Mouse (Mus musculus) MEL (cell line): ENCODE results near the gene Fbxl12. TPM values are rescaled to one million over a fixed set of nuclear protein-coding genes. Genes with fewer than 3 reads are reported as not detected.

Source experiments
- DNase-seq: peaks from one replicate; pipeline ENCODE4 v3.0.0; 2011; ENCODE audit warnings: low read depth, low spot score
- H3K27ac ChIP-seq: 2 replicates; pipeline ENCODE4 v1.5.1; 2012; ENCODE audit warnings: low read depth, mild to moderate bottlenecking, control low read depth, low read length, moderate library complexity; ENCODE audit not compliant: control insufficient read depth
- H3K27me3 ChIP-seq, 2 experiments: fragments of 150-350 bp in 1 of 2; sonication (generic) in 1 of 2; 2 replicates each; pipeline ENCODE4 v1.6.1; 2012; ENCODE audit warnings: low read length in 2 of 2, mild to moderate bottlenecking in 2 of 2, improper control_type of control experiment in 1 of 2, moderate library complexity in 1 of 2; ENCODE audit not compliant: insufficient read depth in 2 of 2, control insufficient read depth in 1 of 2
- H3K36me3 ChIP-seq, 2 experiments: 2 replicates each; pipeline ENCODE4 v1.6.1; 2012 to 2014; ENCODE audit warnings: low read length in 2 of 2, improper control_type of control experiment in 1 of 2, inconsistent platforms in 1 of 2, mild to moderate bottlenecking in 1 of 2; ENCODE audit not compliant: insufficient read depth in 2 of 2, control insufficient read depth in 1 of 2
- H3K4me1 ChIP-seq, 2 experiments: fragments of 150-350 bp in 1 of 2; sonication (generic) in 1 of 2; 2 replicates each; pipeline ENCODE4 v1.6.1; 2012; ENCODE audit warnings: low read length in 2 of 2, improper control_type of control experiment in 1 of 2, mild to moderate bottlenecking in 1 of 2; ENCODE audit not compliant: insufficient read depth in 2 of 2, control insufficient read depth in 1 of 2
- H3K4me3 ChIP-seq, 2 experiments: fragments of 150-350 bp in 1 of 2; sonication (generic) in 1 of 2; 2 replicates each; pipeline ENCODE4 v1.5.1; 2012; ENCODE audit warnings: low read depth in 2 of 2, low read length in 2 of 2, mild to moderate bottlenecking in 2 of 2, moderate library complexity in 2 of 2, control low read depth in 1 of 2, improper control_type of control experiment in 1 of 2; ENCODE audit not compliant: control insufficient read depth in 1 of 2, insufficient read depth in 1 of 2
- H3K79me2 ChIP-seq: 2 replicates; pipeline ENCODE4 v1.6.1; 2012; ENCODE audit warnings: mild to moderate bottlenecking, low read length, moderate library complexity; ENCODE audit not compliant: control insufficient read depth, poor library complexity, insufficient read depth
- H3K9ac ChIP-seq: 2 replicates; pipeline ENCODE4 v1.6.1; 2012; ENCODE audit warnings: low read depth, mild to moderate bottlenecking, control low read depth, low read length, moderate library complexity; ENCODE audit not compliant: control insufficient read depth, poor library complexity, severe bottlenecking
- H3K9me3 ChIP-seq: fragments of 150-350 bp; sonication (generic); replicated peaks from 2 replicates; pipeline ENCODE4 v1.6.1; 2012; ENCODE audit warnings: mild to moderate bottlenecking, low read length, improper control_type of control experiment, moderate library complexity; ENCODE audit not compliant: insufficient read depth
- MAFK ChIP-seq: IDR thresholded peaks from 2 replicates; pipeline ENCODE4 v1.6.1; 2011; ENCODE audit warnings: low read depth, mild to moderate bottlenecking, low read length, improper control_type of control experiment, borderline replicate concordance
- MXI1 ChIP-seq: IDR thresholded peaks from 2 replicates; pipeline ENCODE4 v1.6.1; 2011; ENCODE audit warnings: mild to moderate bottlenecking, low read depth, low read length, improper control_type of control experiment
- MYC ChIP-seq: IDR thresholded peaks from 2 replicates; pipeline ENCODE4 v1.6.1; 2011; ENCODE audit warnings: low read depth, mild to moderate bottlenecking, low read length, improper control_type of control experiment, moderate library complexity
- NELFE ChIP-seq: IDR thresholded peaks from 2 replicates; pipeline ENCODE4 v1.6.1; 2011; ENCODE audit warnings: low read depth, low read length, improper control_type of control experiment
- POLR2A ChIP-seq, 2 experiments: IDR thresholded peaks; 2 replicates each; pipeline ENCODE4 v1.6.1; 2011 to 2012; ENCODE audit warnings: low read length in 2 of 2, mild to moderate bottlenecking in 2 of 2, control low read depth in 1 of 2, improper control_type of control experiment in 1 of 2, low read depth in 1 of 2, moderate library complexity in 1 of 2; ENCODE audit not compliant: control insufficient read depth in 1 of 2, insufficient read depth in 1 of 2, poor library complexity in 1 of 2
- POLR2AphosphoS2 ChIP-seq: IDR thresholded peaks from 2 replicates; pipeline ENCODE4 v1.6.1; 2011; ENCODE audit warnings: low read length, improper control_type of control experiment
- POLR2AphosphoS5 ChIP-seq: IDR thresholded peaks from 2 replicates; pipeline ENCODE4 v1.6.1; 2012; ENCODE audit warnings: low read depth, borderline replicate concordance, mild to moderate bottlenecking, inconsistent platforms, low read length, moderate library complexity, mixed read lengths
- TCF12 ChIP-seq: IDR thresholded peaks from 2 replicates; pipeline ENCODE4 v1.6.1; 2014; ENCODE audit warnings: low read depth, mild to moderate bottlenecking, inconsistent platforms, low read length, improper control_type of control experiment, moderate library complexity
- polyA plus RNA-seq, 2 experiments: library from polyadenylated mRNA; stranded (reverse) in 1 of 2; unstranded in 1 of 2; fragments of >175 nt in 1 of 2; fragments of >200 nt in 1 of 2; gene quantifications; 2 replicates each; pipeline versions ENCODE4 v1.2.1 to v1.2.4; 2012; ENCODE audit warnings: low replicate concordance in 2 of 2, low read depth in 1 of 2; ENCODE audit not compliant: insufficient read length in 2 of 2, insufficient read depth in 1 of 2, missing spikeins in 1 of 2
- total RNA-seq: library from RNA; depleted of rRNA; stranded (reverse); fragments of 300-350 nt; gene quantifications from 2 replicates; pipeline ENCODE4 v1.2.3, GENCODE M21; 2012

The Fbxl12 gene
- total and polyA plus RNA-seq, 3 experiments = 16.4 to 44.0 TPM; not detected in 1

DNA sequence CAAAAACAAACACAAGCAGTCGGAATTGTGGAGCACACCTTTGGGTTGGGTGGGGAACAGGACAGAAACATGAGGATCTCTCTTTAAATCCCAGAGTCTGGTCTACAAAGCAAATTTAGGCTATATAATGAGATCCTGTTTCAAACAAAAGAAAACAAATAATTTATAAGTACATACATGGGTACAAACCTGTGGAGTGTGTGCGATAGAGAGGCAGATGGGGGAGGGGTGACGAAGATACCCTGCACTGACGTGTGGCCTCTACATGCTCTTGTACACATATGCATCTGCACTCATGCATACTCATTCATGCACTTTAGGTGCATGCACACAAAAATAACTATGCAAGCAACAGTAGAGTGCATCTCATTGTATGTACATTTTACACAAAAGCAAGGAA lies 5.1 kb downstream of the Fbxl12 start:
- Histone ChIP-seq H3K27ac (no peak overlapping the region), H3K27me3 (no peaks in the 10 kb centered on the region), H3K4me3 (no peak overlapping the region), H3K79me2 (peaks cover 45% of the 10 kb centered on the region), H3K4me1 (peaks cover 0 to 11% of the 10 kb centered on the region in 2 experiments; a peak in 3 of 4 replicates), H3K9me3 (no peaks in the 10 kb centered on the region), H3K9ac (no peak overlapping the region), H3K36me3 (peaks cover 12 to 15% of the 10 kb centered on the region in 2 experiments)
- TF ChIP-seq POLR2AphosphoS5 (0 out of 2 replicates have a peak, but pooled peaks have one; percentile 33), TCF12 (no peak), NELFE (0 out of 2 replicates have a peak, but pooled peaks have one; percentile 4)
- no peak for DNase-seq

DNA sequence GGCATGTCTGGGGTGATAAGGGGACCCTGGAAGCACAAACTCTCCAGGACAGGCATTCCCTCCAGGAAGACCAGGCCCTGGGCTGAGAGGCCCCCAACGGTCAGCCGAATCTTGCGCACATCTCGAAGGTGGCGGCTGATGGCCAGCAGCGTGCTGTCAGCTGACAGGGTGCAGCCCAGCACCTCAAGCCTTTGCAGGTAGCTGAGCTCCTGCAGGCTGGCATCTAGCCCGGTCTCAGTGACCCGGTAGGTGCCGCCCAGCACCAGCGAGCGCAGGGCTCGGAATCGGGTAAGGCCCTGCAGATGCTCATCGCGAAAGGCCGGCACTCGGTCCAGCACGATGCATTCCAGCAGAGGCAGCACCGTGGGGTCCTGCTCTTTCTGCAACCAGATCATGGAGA lies 6.0 kb downstream of the Fbxl12 start:
- Histone ChIP-seq H3K27me3 (no peaks in the 10 kb centered on the region), H3K9ac (no peak overlapping the region), H3K79me2 (peaks cover 36% of the 10 kb centered on the region), H3K36me3 (peaks cover 12 to 15% of the 10 kb centered on the region in 2 experiments), H3K27ac (no peak overlapping the region), H3K4me1 (peaks cover 0 to 11% of the 10 kb centered on the region in 2 experiments; a peak in 3 of 4 replicates), H3K4me3 (no peak overlapping the region), H3K9me3 (no peaks in the 10 kb centered on the region)
- TF ChIP-seq MXI1 = no peak
- no peak for DNase-seq

DNA sequence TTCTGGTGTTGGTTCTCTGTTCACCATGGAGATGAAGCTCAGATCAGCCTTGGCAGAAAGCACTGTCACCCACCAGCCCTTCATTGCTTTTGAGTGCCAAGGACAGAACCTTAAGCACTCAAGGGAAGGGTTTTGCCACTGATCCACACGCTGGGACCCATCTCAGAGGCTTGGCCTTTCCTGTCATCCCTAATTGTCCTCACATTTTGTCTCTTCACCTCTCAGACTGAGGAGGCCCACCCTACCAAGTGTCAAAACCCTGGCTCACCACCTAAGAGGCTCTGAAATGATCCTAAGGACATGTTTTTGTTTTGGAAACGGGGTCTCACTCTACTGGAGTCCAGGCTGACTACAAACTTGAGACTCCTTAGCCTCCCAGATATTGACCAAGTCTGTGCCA lies 7.8 kb downstream of the Fbxl12 start:
- no peak overlapping the region for H3K9ac ChIP-seq
- H3K27ac ChIP-seq = no peak overlapping the region
- peaks cover 18% of the 10 kb centered on the region for H3K79me2 ChIP-seq
- no peaks in the 10 kb centered on the region for H3K27me3 ChIP-seq
- H3K36me3 ChIP-seq = peaks cover 12 to 14% of the 10 kb centered on the region in 2 experiments
- no peak overlapping the region for H3K4me3 ChIP-seq
- TF ChIP-seq MYC (no peak), POLR2AphosphoS5 (0 out of 2 replicates have a peak, but pooled peaks have one; percentile 71), POLR2AphosphoS2 (peak; percentile 80), POLR2A (IDR thresholded peaks at IDR 0.05; ENCODE audit: control insufficient read depth in 1 of 2, insufficient read depth in 1 of 2, low read depth in 1 of 2, low read length in 2 of 2, poor library complexity in 1 of 2) (peak in 1 of 2 experiments; percentile 44; a peak in 1 of 4 replicates)
- H3K9me3 ChIP-seq = no peaks in the 10 kb centered on the region
- H3K4me1 ChIP-seq = peaks cover 0 to 6% of the 10 kb centered on the region in 2 experiments; a peak in 2 of 4 replicates
- DNase-seq = no peak

GRCm38 (mm10) chr9:20636256-20636655 lies 8.3 kb downstream of the Fbxl12 start:
- H3K4me3 ChIP-seq = no peak overlapping the region
- no peak for DNase-seq
- H3K27ac ChIP-seq = no peak overlapping the region
- no peak overlapping the region for H3K9ac ChIP-seq
- TF ChIP-seq TCF12 (0 out of 2 replicates have a peak, but pooled peaks have one; percentile 23), MAFK (no peak)
- no peaks in the 10 kb centered on the region for H3K27me3 ChIP-seq
- H3K79me2 ChIP-seq = peaks cover 13% of the 10 kb centered on the region
- peaks cover 12 to 14% of the 10 kb centered on the region in 2 experiments for H3K36me3 ChIP-seq
- peaks cover 3 to 8% of the 10 kb centered on the region in 2 experiments; a peak in 3 of 4 replicates for H3K4me1 ChIP-seq
- no peaks in the 10 kb centered on the region for H3K9me3 ChIP-seq
